Mouse (Mus musculus): ENCODE measurements around the gene Cntnap2. TPM values are rescaled to one million over a fixed set of nuclear protein-coding genes. Genes with fewer than 3 reads are reported as not detected.

Gene Cntnap2
- total RNA-seq, 2 experiments from 2014 or later = 8.8 to 10.6 TPM

- no peak for DNase-seq
- intact Hi-C loops (cut with DNase I; ENCODE audit: low total_unique reads) = loop anchor here (10.0 kb wide), 1 partner anchor 320 kb away; no protein-coding TSS in a partner anchor
These were observed 2255.6 kb downstream of the Cntnap2 start for GRCm38 (mm10) chr6:47314507-47315334.

- intact Hi-C loops (cut with DNase I; ENCODE audit: low total_unique reads) = loop anchor here (10.0 kb wide), 1 partner anchor 319 kb away; no protein-coding TSS in a partner anchor
- DNase-seq = no peak
These were observed 2256.3 kb downstream of the Cntnap2 start for GRCm38 (mm10) chr6:47315454-47315853.

- intact Hi-C loops (cut with DNase I; ENCODE audit: low total_unique reads) = loop anchor here (10.0 kb wide), 1 partner anchor 318 kb away; no protein-coding TSS in a partner anchor
These were observed 2258.1 kb downstream of the Cntnap2 start for GRCm38 (mm10) chr6:47317253-47317652.

GRCm38 (mm10) chr6:47318705-47319104 is 2259.5 kb downstream of the Cntnap2 start:
- intact Hi-C loops (cut with DNase I; ENCODE audit: low total_unique reads) = loop anchor here (10.0 kb wide), 1 partner anchor 316 kb away; no protein-coding TSS in a partner anchor
- DNase-seq = peak; percentile 20

More at GRCm38 (mm10) chr6:47317253-47317652, 2258.1 kb downstream of the Cntnap2 start:
- DNase-seq = no peak

GRCm38 (mm10) chr6:47319309-47319983 is 2260.3 kb downstream of the Cntnap2 start:
- intact Hi-C loops (cut with DNase I; ENCODE audit: low total_unique reads) = loop anchor here (10.0 kb wide), 1 partner anchor 315 kb away; no protein-coding TSS in a partner anchor

GRCm38 (mm10) chr6:47323169-47323835 is 2264.1 kb downstream of the Cntnap2 start:
- DNase-seq = no peak
- intact Hi-C loops (cut with DNase I; ENCODE audit: low total_unique reads) = no loop called here

More at GRCm38 (mm10) chr6:47319309-47319983, 2260.3 kb downstream of the Cntnap2 start:
- DNase-seq = no peak

GRCm38 (mm10) chr6:47323886-47324285 is 2264.7 kb downstream of the Cntnap2 start:
- intact Hi-C loops (cut with DNase I; ENCODE audit: low total_unique reads) = no loop called here
- DNase-seq = no peak

- DNase-seq = no peak
- intact Hi-C loops (cut with DNase I; ENCODE audit: low total_unique reads) = no loop called here
These were observed 2269.1 kb downstream of the Cntnap2 start for GRCm38 (mm10) chr6:47328281-47328680.

GRCm38 (mm10) chr6:47329212-47329611 is 2270.1 kb downstream of the Cntnap2 start:
- intact Hi-C loops (cut with DNase I; ENCODE audit: low total_unique reads) = no loop called here
- DNase-seq = no peak

- DNase-seq = no peak
- intact Hi-C loops (cut with DNase I; ENCODE audit: low total_unique reads) = no loop called here
These were observed 2273.9 kb downstream of the Cntnap2 start for GRCm38 (mm10) chr6:47333016-47333415.

- intact Hi-C loops (cut with DNase I; ENCODE audit: low total_unique reads) = no loop called here
- DNase-seq = no peak
These were observed 2275.2 kb downstream of the Cntnap2 start for GRCm38 (mm10) chr6:47334377-47334776.

GRCm38 (mm10) chr6:47337300-47337699 is 2278.1 kb downstream of the Cntnap2 start:
- DNase-seq = no peak
- intact Hi-C loops (cut with DNase I; ENCODE audit: low total_unique reads) = no loop called here

- no peak for DNase-seq
- intact Hi-C loops (cut with DNase I; ENCODE audit: low total_unique reads) = no loop called here
These were observed 2279.0 kb downstream of the Cntnap2 start for GRCm38 (mm10) chr6:47338113-47338512.

- intact Hi-C loops (cut with DNase I; ENCODE audit: low total_unique reads) = loop anchor here (1.0 kb wide), 1 partner anchor 41 kb away; no protein-coding TSS in a partner anchor
- no peak for DNase-seq
These were observed 2281.8 kb downstream of the Cntnap2 start for GRCm38 (mm10) chr6:47340813-47341502.

GRCm38 (mm10) chr6:47341503-47341884 is 2282.3 kb downstream of the Cntnap2 start:
- intact Hi-C loops (cut with DNase I; ENCODE audit: low total_unique reads) = loop anchor here (1.0 kb wide), 1 partner anchor 41 kb away; no protein-coding TSS in a partner anchor
- no peak for DNase-seq

- intact Hi-C loops (cut with DNase I; ENCODE audit: low total_unique reads) = no loop called here
- no peak for DNase-seq
These were observed 2284.1 kb downstream of the Cntnap2 start for GRCm38 (mm10) chr6:47343245-47343644.

GRCm38 (mm10) chr6:47344696-47345095 is 2285.5 kb downstream of the Cntnap2 start:
- intact Hi-C loops (cut with DNase I; ENCODE audit: low total_unique reads) = no loop called here
- no peak for DNase-seq

- intact Hi-C loops (cut with DNase I; ENCODE audit: low total_unique reads) = no loop called here
These were observed 2291.0 kb downstream of the Cntnap2 start for GRCm38 (mm10) chr6:47350100-47350690.

More at GRCm38 (mm10) chr6:47350100-47350690, 2291.0 kb downstream of the Cntnap2 start:
- DNase-seq = no peak
